Mouse (Mus musculus): ENCODE data around the gene Msi2.

The Msi2 gene

DNA sequence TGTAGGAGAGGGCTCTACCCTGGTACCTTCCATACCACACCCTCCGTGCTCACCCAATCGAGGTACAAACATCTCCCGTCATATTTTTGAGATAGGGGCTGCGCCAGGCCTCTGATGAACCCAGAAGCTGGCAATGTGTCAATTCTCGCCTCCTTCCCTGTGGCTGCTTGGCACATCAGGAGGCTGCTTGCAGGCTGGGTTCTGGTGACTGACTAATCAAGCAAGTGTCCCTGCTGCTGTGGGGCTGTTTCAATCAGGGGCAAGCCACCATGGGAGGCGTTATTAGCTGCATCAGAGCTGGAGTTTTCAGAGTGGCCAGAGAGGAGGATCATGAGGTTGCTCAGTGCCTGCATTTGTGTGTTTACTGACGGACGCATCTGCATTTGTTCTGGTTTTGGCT is 310.0 kb downstream of the Msi2 start:
- in situ Hi-C loops (cut with MseI, MboI) = no loop called here

- in situ Hi-C loops (cut with MseI, MboI) = no loop called here
Observed at GRCm38 (mm10) chr11:88406408-88406915, 311.9 kb downstream of the Msi2 start.

GRCm38 (mm10) chr11:88404816-88405613 is 313.3 kb downstream of the Msi2 start:
- in situ Hi-C loops (cut with MseI, MboI) = no loop called here

- in situ Hi-C loops (cut with MseI, MboI) = no loop called here
Observed at GRCm38 (mm10) chr11:88404247-88404677, 314.1 kb downstream of the Msi2 start.

DNA sequence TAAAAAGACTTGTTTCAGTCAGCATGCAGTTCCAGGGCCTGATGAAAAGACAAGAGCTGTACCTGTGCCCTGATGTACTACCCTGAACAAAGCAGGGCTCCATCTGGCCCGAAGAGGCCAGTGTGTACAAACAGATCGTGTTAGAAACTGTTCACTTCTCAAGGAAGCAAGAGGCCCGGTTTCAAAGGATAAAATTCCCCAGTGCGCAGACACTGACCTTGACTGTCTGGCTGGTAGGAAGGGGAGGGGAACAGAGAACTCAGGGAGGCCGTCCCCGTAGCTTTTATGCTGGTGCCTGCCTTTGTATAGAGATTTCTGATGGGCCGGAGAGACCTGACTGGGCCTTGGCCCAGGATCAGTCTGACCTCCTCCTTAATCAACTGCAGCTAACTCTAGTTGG is 316.0 kb downstream of the Msi2 start:
- in situ Hi-C loops (cut with MseI, MboI) = no loop called here

GRCm38 (mm10) chr11:88401333-88401732 is 317.0 kb downstream of the Msi2 start:
- in situ Hi-C loops (cut with MseI, MboI) = no loop called here

DNA sequence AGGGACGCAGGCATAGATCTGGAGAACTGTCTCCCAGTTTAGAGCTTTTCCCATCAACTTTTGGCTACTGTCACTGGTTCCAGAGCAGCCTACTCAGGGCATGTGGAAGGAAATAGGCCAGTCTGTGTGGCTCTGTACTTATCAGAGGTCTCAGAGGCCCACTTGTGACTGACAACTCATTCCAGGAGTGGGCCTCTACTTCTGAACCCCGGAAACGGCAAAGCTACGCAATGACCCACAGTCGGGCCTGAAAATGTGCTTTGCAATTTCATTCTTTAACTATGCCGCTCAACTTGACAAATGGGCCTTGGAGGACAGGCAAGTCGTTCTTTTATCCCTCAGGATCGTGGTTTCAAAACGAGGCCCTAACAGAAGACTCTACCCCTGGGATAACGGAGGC is 317.4 kb downstream of the Msi2 start:
- in situ Hi-C loops (cut with MseI, MboI) = no loop called here

- in situ Hi-C loops (cut with MseI, MboI) = no loop called here
Observed at GRCm38 (mm10) chr11:88400235-88400634, 318.1 kb downstream of the Msi2 start.

DNA sequence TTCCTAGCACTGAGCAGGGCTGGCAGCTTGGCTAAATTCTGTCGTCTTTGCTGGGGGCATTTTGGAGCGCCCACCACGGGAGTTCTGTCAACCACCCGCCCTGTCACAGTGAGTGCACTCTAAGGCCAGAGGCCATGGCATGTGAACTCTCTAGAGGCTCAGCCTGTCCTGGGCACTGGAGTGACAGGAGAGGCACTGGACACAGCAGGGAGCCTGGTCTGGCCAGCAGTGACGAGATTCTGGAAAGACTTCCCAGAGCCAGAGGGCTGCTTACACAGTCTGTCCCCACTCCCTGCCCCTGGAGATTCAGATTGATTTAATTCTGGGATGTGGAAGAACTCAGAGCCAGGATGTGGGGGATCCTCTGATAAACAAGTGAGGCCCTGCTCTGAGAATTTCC is 318.9 kb downstream of the Msi2 start:
- in situ Hi-C loops (cut with MseI, MboI) = no loop called here

DNA sequence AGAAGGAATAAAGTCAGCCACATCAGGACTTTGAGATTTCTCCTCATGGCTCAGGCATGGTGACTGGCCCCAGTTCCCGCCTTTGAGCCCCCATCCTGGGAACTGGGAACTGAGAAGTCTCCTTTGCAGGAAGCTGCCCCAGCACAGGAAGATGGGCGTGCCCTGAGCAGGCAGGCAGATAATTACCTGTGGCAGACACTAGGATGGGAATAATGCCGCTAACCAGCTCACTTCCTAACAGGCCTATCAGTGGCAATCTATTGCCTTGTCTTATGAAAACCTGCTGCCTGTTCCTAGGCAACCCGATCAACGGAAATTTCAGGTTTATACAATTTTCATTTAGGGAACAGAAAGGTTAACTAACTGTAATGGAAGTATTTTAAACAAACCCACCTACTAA is 319.3 kb downstream of the Msi2 start:
- in situ Hi-C loops (cut with MseI, MboI) = no loop called here

- in situ Hi-C loops (cut with MseI, MboI) = no loop called here
Observed at GRCm38 (mm10) chr11:88395076-88395990, 323.0 kb downstream of the Msi2 start.

DNA sequence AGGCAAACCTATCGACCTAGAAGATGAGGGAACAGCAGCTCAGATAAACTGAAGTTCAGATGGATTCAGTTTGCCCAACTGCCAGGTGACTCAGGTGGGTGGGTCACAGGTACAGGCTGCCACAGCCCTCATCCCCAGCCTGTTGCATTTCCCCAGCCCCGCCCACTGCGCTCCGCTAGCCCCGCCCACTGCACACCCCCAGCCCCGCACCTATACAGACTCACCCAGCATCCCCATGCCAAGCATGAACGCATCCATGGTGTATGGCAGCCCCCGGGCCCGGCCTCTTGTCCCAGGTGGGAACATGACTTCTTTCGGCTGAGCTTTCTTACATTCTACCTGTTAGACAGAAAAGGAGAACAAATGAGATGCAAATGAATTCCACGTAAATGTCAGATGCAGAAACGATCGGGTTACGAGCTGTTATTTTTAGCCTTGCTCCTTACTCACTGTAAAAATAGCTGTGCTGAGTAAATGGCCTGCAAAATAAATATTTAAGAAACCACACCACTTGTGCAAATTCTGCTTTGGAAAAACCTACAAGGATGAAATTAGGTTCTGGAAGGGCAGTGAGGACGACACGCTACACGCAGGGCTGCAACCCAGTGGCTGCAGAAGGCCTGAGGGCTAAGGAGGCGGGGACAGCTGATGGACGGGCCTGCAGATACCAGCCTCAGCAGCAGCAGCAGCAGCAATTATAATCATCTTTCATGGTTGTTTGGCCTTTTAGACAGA is 323.8 kb downstream of the Msi2 start:
- in situ Hi-C loops (cut with MseI, MboI) = no loop called here

DNA sequence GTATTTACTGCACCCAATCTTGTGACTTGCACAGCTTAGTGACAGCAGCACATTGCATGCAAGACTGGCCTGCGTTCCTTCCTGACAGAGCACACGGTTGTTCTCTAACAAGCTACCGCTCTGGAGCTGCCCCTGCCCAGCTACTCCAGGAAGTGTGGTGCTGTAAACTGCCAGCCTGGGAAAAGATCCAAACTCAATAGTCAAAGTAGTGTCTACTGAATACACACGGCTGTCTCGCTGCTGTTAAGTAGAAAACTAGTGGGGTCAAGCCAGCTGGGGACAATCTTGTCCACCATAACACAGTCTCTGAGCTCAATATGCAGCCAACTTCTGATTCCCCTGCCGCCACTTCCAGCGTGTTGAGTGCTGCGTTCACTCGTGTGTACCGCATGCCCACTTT is 325.6 kb downstream of the Msi2 start:
- in situ Hi-C loops (cut with MseI, MboI) = no loop called here

DNA sequence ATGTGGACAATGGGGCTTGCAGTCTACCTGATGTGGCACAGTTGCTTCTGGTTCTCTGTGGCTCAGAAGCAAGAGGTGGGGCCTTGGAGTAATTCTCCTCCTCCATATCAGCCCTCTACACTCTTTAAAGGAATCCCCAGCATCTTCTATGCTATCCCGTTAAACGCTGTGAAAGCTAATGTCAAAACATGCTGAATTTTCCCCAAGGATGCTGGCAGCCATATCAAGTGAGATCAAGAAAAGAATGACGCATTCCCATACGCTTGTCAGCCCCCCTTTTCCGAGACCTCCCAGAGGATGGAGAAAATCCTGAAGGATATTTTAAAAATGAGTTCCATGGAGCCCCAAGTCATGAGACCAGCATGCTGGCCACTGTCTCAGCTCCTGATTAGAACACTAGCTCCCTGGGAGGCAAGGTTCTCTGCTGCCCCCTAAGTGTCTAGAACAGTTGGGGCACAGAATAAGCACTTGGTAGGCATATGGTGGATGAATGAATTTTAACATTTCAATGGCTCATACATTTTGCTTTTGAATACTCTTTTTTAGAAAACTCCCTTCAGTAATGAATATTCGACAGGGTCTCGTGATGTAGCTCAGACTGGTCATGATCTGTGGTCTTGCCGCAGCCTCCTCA is 327.0 kb downstream of the Msi2 start:
- in situ Hi-C loops (cut with MseI, MboI) = no loop called here

DNA sequence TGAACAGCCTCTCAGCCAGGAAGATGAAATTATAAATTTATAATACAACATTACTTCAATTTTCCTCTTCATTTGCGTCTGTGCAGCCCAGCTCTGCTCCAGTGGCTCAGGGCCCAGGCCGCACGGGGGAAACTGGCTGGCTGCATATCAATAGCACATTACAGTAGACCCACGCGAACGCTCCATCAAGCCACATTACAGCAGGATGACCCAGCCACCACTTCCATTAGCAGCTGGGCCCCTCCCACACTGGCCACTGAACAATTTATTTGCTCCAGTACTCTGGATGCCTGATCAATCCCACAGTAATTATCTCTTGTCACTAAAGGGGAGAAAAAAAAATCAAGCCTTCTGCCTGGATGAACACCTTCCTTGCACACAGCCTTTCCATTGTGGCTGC is 328.8 kb downstream of the Msi2 start:
- in situ Hi-C loops (cut with MseI, MboI) = no loop called here

DNA sequence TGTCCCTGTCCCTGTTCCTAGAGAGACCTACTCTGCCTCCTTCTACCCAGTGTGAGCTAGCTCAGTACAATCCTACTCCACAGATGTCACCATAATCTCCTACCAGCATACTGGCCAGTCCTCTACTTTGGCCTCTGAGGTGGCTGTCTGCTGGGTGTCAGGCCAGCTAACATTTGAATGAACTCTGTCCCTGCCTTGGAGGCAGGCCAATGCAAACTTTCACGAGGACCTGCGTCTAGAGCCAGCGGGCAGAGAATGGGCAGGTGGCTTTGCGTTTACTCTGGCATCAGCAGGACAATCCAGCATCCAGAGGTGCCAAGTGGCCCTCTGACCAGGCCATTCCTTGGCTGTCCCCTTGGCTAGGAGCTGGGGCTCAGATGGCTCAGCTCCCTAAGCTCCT is 331.4 kb downstream of the Msi2 start:
- in situ Hi-C loops (cut with MseI, MboI) = no loop called here

- in situ Hi-C loops (cut with MseI, MboI) = no loop called here
Observed at GRCm38 (mm10) chr11:88382449-88382848, 335.9 kb downstream of the Msi2 start.

DNA sequence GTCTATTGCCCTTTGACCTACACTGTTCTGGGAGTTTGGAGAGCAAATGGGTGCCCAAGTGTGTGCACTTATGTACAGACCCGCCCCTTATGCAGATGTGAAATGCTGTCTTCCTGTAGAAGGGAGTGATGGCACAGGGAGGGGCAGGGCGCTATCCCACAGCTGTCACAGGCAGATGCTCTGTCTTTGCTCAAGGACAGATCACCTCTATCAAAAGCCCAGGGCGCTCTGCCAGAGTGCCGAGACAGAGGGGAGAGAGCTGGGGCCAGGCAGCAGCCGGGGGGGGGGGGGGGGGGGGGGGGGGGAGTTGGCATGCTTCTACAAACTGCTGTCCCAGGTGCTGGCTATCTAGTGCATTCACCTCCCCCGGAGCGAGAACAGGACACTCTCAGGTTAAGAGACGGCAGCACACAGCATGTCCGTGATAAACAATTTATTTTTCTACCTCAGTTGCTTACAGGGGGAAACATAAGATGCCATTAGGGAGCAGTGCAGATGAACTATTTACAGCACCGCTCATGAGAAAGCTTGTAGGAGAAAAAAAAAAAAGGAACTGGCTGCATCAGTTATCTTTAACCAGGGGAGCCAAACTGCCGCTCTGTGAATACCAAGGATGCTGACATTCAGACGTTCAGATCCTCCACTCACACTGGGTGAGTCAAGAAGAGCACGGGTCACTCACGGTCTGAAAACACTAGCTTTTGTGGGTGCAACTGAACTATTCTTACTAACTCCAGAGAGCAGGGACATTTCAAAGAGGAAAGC is 337.0 kb downstream of the Msi2 start:
- in situ Hi-C loops (cut with MseI, MboI) = no loop called here

- in situ Hi-C loops (cut with MseI, MboI) = no loop called here
Observed at GRCm38 (mm10) chr11:88379635-88380034, 338.7 kb downstream of the Msi2 start.

- in situ Hi-C loops (cut with MseI, MboI) = no loop called here
Observed at GRCm38 (mm10) chr11:88378686-88379339, 339.5 kb downstream of the Msi2 start.

All from mouse trophoblast stem cell (cell line).